Mouse (Mus musculus) hindbrain, postnatal 0 days (tissue): ENCODE measurements at regions not wholly inside any gene's neighbourhood (a gene's known extent, or its start where the extent isn't known, plus 50 kb on each side); places are given as distances from the start of the nearest gene placed in this dataset.

Source experiments
- ATAC-seq: fragments of 200-750 bp; cut with Nextera tagmentation; 2 replicates; pipeline ENCODE4 v1.8.0; 2017; ENCODE audit warnings: mild to moderate bottlenecking, moderate TSS enrichment, moderate library complexity
- DNase-seq: peaks from one replicate; pipeline ENCODE4 v3.0.0-alpha.2; 2015; ENCODE audit warnings: low spot score
- H3K27ac ChIP-seq: fragments of 300-500 bp; sonication (generic); 2 replicates; pipeline ENCODE4 v1.5.1; 2014; ENCODE audit warnings: mild to moderate bottlenecking
- H3K27me3 ChIP-seq: fragments of 300-500 bp; sonication (generic); 2 replicates; pipeline ENCODE4 v1.6.1; 2014; ENCODE audit warnings: low read length, mixed read lengths; ENCODE audit not compliant: insufficient read depth
- H3K36me3 ChIP-seq: fragments of 300-500 bp; sonication (generic); 2 replicates; pipeline ENCODE4 v1.6.1; 2014; ENCODE audit warnings: low read length, mixed read lengths; ENCODE audit not compliant: insufficient read depth
- H3K4me1 ChIP-seq: fragments of 300-500 bp; sonication (generic); 2 replicates; pipeline ENCODE4 v1.6.1; 2014; ENCODE audit warnings: antibody characterized with exemption, low read length, mixed read lengths; ENCODE audit not compliant: insufficient read depth
- H3K4me2 ChIP-seq: fragments of 300-500 bp; sonication (generic); 2 replicates; pipeline ENCODE4 v1.6.1; 2014; ENCODE audit warnings: low read depth, mild to moderate bottlenecking, low read length, moderate library complexity, mixed read lengths
- H3K4me3 ChIP-seq: fragments of 300-500 bp; sonication (generic); 2 replicates; pipeline ENCODE4 v1.5.1; 2014; ENCODE audit warnings: low read length
- H3K9ac ChIP-seq: fragments of 300-500 bp; sonication (generic); replicated peaks from 2 replicates; pipeline ENCODE4 v1.6.1; 2014; ENCODE audit warnings: mild to moderate bottlenecking, low read length, moderate library complexity, mixed read lengths
- H3K9me3 ChIP-seq: fragments of 300-500 bp; sonication (generic); 2 replicates; pipeline ENCODE4 v1.6.1; 2016; ENCODE audit warnings: low read length, mixed read lengths
- CTCF ChIP-seq: IDR thresholded peaks from 2 replicates; pipeline ENCODE4 v1.5.1; 2016; ENCODE audit warnings: antibody characterized with exemption, control low read depth, low read depth
- whole genome bisulfite sequencing: fragments of 180-500 bp; shearing (Covaris S2); extraction: QIAGEN DNeasy Blood & Tissue Kit; methylation state at CpG from one replicate; pipeline ENCODE4 v1.1.7; 2014; 5-methylcytosine and 5-hydroxymethylcytosine counted together

DNA sequence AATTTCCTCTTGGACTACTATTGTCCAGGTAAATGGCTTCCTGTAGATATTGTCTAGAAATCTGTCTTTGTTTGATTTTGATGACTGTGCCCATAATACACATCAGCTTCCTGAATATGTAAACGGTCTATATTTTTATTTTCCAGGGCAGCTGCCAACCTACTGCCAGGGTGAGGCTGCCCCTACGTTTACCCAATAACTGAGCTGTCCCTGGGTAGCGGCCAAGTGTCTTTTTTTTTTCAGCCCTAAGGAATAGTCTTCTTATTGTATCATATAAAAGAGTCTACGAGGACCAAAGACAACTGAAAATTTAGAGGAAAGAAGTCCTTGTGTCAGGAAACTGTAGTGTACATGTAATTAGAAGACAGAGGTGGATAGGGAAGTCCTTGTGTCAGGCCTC lies 877.3 kb upstream of the A1bg start:
- no peak overlapping the region for H3K9ac ChIP-seq
- no peaks in the 10 kb centered on the region for H3K4me1 ChIP-seq
- no peaks in the 10 kb centered on the region for H3K36me3 ChIP-seq
- H3K4me3 ChIP-seq: no peak overlapping the region
- H3K4me2 ChIP-seq: no peak overlapping the region
- 66% methylated on average over 4 of the region's 4 CpGs for WGBS
- ATAC-seq (no peak), DNase-seq (no peak)
- H3K27me3 ChIP-seq: no peaks in the 10 kb centered on the region
- no peaks in the 10 kb centered on the region for H3K9me3 ChIP-seq
- no peak for TF ChIP-seq CTCF
- H3K27ac ChIP-seq: no peak overlapping the region

DNA sequence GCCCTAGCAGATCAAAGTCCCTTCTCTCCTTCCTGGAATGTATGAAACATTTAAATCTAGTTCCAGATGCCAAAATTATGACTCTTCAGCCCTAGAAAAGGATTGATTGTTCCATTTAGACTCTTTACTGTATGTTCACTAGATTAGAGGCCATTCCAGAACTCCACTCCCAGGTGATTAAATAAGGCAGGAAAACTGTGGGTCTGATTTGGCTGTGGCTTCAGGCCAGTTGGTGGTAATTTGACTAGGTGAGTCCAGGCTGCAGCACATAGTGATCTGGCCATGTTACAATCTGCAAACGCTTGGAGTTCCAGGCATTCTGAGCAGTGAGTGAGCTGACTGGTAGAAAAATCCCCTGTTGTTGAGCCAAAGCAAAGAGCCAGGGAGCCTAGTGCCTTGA lies 875.0 kb upstream of the A1bg start:
- WGBS: 65% methylated on average over 1 of the region's 1 CpGs
- DNase-seq (no peak), ATAC-seq (no peak)
- no peak overlapping the region for H3K9ac ChIP-seq
- H3K4me3 ChIP-seq: no peak overlapping the region
- H3K27me3 ChIP-seq: no peaks in the 10 kb centered on the region
- no peak overlapping the region for H3K4me2 ChIP-seq
- H3K27ac ChIP-seq: no peak overlapping the region
- no peak for TF ChIP-seq CTCF
- no peaks in the 10 kb centered on the region for H3K4me1 ChIP-seq
- H3K36me3 ChIP-seq: no peaks in the 10 kb centered on the region
- no peaks in the 10 kb centered on the region for H3K9me3 ChIP-seq

DNA sequence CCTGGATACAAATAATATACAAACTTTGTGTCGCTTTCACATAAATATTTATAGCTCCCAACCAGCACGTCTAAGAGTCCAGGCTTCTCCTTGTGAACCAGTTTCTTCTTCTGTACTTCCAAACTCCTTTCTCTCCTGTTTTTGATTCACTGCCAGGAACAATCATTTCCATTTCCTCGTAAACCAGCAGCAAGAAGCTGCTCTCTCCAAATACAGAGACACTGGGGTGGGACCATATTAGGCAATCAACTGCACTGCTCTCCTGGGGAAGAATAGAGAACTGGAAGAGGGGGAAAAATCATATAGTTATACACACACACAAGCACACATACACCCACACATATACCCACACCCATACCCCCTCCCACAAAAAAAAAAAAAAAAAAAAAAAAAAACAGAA lies 871.7 kb upstream of the A1bg start:
- Histone ChIP-seq H3K9ac (no peak overlapping the region), H3K27ac (no peak overlapping the region), H3K27me3 (no peaks in the 10 kb centered on the region), H3K4me1 (no peaks in the 10 kb centered on the region), H3K9me3 (no peaks in the 10 kb centered on the region), H3K4me2 (no peak overlapping the region), H3K4me3 (no peak overlapping the region), H3K36me3 (no peaks in the 10 kb centered on the region)
- DNase-seq (no peak), ATAC-seq (no peak)
- no peak for TF ChIP-seq CTCF
- 58% methylated on average over 3 of the region's 3 CpGs for WGBS

DNA sequence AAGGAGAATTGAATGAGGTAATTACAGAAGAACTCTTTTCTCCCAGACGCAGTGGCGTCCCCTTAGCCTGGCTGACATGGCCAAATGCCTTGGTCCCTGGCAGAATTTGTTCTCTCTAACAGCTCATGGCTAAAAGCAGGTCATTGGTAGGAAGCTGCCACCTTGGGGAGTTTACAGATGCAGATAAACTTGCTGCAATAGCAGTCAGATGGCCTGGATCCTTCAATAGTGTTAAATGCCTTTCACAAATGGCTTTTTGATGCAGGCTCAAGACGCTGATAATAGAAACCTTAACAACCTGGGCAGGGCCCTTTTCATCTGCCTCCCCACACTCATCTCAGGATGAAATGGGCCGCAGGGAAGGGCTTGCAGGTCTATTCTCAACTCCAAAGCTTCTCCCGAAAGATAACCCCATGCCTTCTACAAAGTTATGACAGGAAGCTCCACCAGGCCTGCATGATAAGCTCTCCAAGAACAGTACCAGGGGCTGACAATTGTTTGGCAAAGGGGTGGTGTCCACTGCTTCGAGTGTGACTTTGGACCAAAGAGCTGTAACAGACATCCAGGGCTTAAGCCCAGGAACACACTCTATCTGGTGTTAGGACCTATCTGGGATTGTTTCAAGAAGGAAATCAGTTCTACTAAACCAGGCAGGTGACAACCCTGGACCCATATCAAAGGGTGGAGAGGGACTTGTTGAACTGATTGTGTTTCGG lies 867.2 kb upstream of the A1bg start:
- no peaks in the 10 kb centered on the region for H3K9me3 ChIP-seq
- no peak overlapping the region for H3K27ac ChIP-seq
- no peak overlapping the region for H3K4me2 ChIP-seq
- no peak overlapping the region for H3K4me3 ChIP-seq
- ATAC-seq: no peak
- TF ChIP-seq CTCF: no peak
- no peak for DNase-seq
- no peaks in the 10 kb centered on the region for H3K4me1 ChIP-seq
- no peaks in the 10 kb centered on the region for H3K27me3 ChIP-seq
- 83% methylated on average over 7 of the region's 7 CpGs for WGBS
- H3K9ac ChIP-seq: no peak overlapping the region
- H3K36me3 ChIP-seq: no peaks in the 10 kb centered on the region

DNA sequence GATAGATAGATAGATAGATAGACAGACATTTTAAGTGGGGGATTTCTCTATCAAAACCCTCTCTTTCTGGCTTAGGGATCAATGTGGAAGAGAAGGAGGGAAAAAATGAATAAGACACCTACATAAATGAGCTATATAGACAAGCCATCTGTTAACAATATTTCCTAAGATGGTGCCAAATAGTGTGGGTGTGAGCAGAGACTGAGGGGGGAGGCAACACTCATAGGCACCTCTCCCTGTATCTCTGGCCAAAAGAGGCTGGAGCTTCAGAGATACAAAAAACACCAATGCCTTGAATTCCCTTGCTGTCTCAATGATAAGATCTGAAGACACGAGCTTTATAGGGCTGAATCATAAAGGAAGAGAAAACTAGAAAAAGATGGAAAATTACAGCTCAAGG lies 864.2 kb upstream of the A1bg start:
- no peak for TF ChIP-seq CTCF
- Histone ChIP-seq H3K27me3 (no peaks in the 10 kb centered on the region), H3K9ac (no peak overlapping the region), H3K36me3 (no peaks in the 10 kb centered on the region), H3K27ac (no peak overlapping the region), H3K9me3 (no peaks in the 10 kb centered on the region), H3K4me3 (no peak overlapping the region), H3K4me2 (no peak overlapping the region), H3K4me1 (no peaks in the 10 kb centered on the region)
- no peak for ATAC-seq
- 91% methylated on average over 1 of the region's 1 CpGs for WGBS
- DNase-seq: no peak

DNA sequence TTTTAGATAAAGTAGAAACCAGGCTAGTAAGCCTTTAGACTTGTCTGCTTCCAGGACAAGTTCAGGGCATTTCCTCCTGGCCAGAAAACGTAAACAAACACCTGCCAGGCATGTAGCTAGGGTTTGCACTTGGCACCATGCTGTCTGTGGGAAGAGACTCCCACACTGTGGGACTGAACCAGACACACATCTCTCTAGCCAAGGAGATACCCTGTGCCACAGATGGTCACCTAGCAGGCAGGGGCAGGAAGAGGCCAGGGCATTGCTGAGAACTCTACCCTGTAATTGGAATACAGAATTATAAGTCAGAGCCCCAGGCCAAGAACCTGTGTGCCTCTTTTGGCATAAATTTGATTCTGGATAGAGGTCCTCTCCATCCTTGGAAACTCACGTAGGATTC lies 858.7 kb upstream of the A1bg start:
- no peak overlapping the region for H3K4me3 ChIP-seq
- DNase-seq (no peak), ATAC-seq (no peak)
- no peaks in the 10 kb centered on the region for H3K9me3 ChIP-seq
- H3K4me1 ChIP-seq: no peaks in the 10 kb centered on the region
- no peaks in the 10 kb centered on the region for H3K27me3 ChIP-seq
- H3K9ac ChIP-seq: no peak overlapping the region
- no peaks in the 10 kb centered on the region for H3K36me3 ChIP-seq
- no peak overlapping the region for H3K27ac ChIP-seq
- H3K4me2 ChIP-seq: no peak overlapping the region
- no peak for TF ChIP-seq CTCF
- WGBS: 67% methylated on average over 2 of the region's 2 CpGs

DNA sequence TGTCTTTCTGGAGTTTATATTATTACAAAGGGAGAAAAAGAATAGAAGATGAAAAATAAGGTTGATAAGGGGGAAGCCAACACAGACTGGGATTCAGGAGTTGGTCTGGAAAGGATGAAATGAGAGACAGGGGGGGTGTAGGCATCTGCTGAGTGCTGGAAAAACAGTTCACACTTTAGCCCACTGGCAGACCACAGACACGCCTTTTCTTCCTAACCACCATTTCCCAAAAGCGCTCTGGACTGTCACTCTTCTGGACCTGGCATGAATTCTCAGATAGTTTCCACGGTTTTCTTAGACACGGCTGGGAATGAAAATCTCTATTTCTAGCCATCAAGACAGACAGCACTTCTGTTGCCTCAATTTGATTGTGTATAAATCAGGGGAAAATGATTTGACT lies 850.2 kb upstream of the A1bg start:
- no peak overlapping the region for H3K9ac ChIP-seq
- no peaks in the 10 kb centered on the region for H3K36me3 ChIP-seq
- TF ChIP-seq CTCF: no peak
- no peaks in the 10 kb centered on the region for H3K9me3 ChIP-seq
- no peak overlapping the region for H3K27ac ChIP-seq
- no peak overlapping the region for H3K4me2 ChIP-seq
- no peaks in the 10 kb centered on the region for H3K27me3 ChIP-seq
- H3K4me1 ChIP-seq: no peaks in the 10 kb centered on the region
- DNase-seq (no peak), ATAC-seq (no peak)
- WGBS: 86% methylated on average over 4 of the region's 4 CpGs
- no peak overlapping the region for H3K4me3 ChIP-seq
